Mouse (Mus musculus) thymus, postnatal 10 days (tissue): ENCODE measurements at regions not wholly inside any gene's neighbourhood (a gene's known extent, or its start where the extent isn't known, plus 50 kb on each side); places are given as distances from the start of the nearest gene placed in this dataset.

ENCODE experiments used
- DNase-seq, 2 experiments: peaks; one replicate each; pipeline ENCODE4 v3.0.0; 2021; ENCODE audit warnings: low spot score in 2 of 2

GRCm38 (mm10) chr2:133221762-133222556 lies 276.3 kb upstream of the Fermt1 start:
- no peak for DNase-seq

GRCm38 (mm10) chr2:133235175-133235920 lies 289.6 kb upstream of the Fermt1 start:
- no peak for DNase-seq

GRCm38 (mm10) chr2:133252131-133252530 lies 299.8 kb upstream of the Bmp2 start:
- no peak for DNase-seq

- no peak for DNase-seq
These were observed 277.5 kb upstream of the Bmp2 start for GRCm38 (mm10) chr2:133274424-133274823.

- DNase-seq, result no peak
These were observed 273.4 kb upstream of the Bmp2 start for GRCm38 (mm10) chr2:133278546-133278945.

GRCm38 (mm10) chr2:133279275-133279674 lies 272.7 kb upstream of the Bmp2 start:
- DNase-seq, result no peak

GRCm38 (mm10) chr2:133282692-133283091 lies 269.3 kb upstream of the Bmp2 start:
- DNase-seq, result no peak

- no peak for DNase-seq
These were observed 268.2 kb upstream of the Bmp2 start for GRCm38 (mm10) chr2:133283709-133284108.

- DNase-seq, result no peak
These were observed 257.8 kb upstream of the Bmp2 start for GRCm38 (mm10) chr2:133294136-133294535.

- no peak for DNase-seq
These were observed 246.0 kb upstream of the Bmp2 start for GRCm38 (mm10) chr2:133305936-133306335.

- no peak for DNase-seq
These were observed 241.0 kb upstream of the Bmp2 start for GRCm38 (mm10) chr2:133311001-133311400.

- no peak for DNase-seq
These were observed 225.5 kb upstream of the Bmp2 start for GRCm38 (mm10) chr2:133326290-133327050.

GRCm38 (mm10) chr2:133327653-133328052 lies 224.3 kb upstream of the Bmp2 start:
- no peak for DNase-seq

GRCm38 (mm10) chr2:133336177-133336901 lies 215.6 kb upstream of the Bmp2 start:
- no peak for DNase-seq

GRCm38 (mm10) chr2:133338150-133338549 lies 213.8 kb upstream of the Bmp2 start:
- DNase-seq, result no peak

GRCm38 (mm10) chr2:133341352-133341751 lies 210.6 kb upstream of the Bmp2 start:
- no peak for DNase-seq

- no peak for DNase-seq
These were observed 205.8 kb upstream of the Bmp2 start for GRCm38 (mm10) chr2:133345964-133346788.

- no peak for DNase-seq
These were observed 205.1 kb upstream of the Bmp2 start for GRCm38 (mm10) chr2:133346789-133347424.

- DNase-seq, result no peak
These were observed 200.7 kb upstream of the Bmp2 start for GRCm38 (mm10) chr2:133351306-133351705.

GRCm38 (mm10) chr2:133352800-133353199 lies 199.2 kb upstream of the Bmp2 start:
- no peak for DNase-seq
